Mouse (Mus musculus) ES-CJ7 (cell line): Measurements from ENCODE around the gene Klra5.
"Not testable (repeated sequence)": the region's sequence is repeated elsewhere in the genome, so short reads cannot be mapped to it uniquely, and the experiment has no call there.

Experiments
- DNase-seq: peaks from one replicate; pipeline ENCODE4 v3.0.0; 2011; ENCODE audit warnings: low read depth, low spot score

Klra5 gene

DNA sequence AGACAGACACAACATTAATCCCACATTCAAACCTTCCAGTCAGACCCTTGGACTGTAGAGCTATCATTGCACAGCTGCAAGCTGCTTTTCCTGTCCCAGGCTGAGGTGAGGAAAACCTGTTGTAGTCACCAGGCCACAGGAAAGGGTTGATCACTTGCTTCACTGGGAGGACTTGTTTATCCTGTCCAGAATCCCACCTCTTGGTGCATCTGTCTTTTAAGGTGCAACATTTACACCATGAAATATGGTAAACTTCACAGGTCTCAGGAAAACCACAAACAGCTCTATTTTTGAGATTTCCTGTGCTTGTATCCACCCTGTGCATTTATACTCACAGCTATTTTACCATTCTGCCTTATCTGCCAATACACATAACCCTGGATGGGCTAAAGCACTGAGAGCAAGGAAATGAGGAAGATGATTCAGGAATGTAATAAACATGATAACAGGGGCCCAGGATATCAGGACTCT lies at the start of gene Klra5:
Gene Klra5 (minus strand): TSS at position 175 of the 471 bp plus-strand sequence.
- DNase-seq: not testable (repeated sequence)

DNA sequence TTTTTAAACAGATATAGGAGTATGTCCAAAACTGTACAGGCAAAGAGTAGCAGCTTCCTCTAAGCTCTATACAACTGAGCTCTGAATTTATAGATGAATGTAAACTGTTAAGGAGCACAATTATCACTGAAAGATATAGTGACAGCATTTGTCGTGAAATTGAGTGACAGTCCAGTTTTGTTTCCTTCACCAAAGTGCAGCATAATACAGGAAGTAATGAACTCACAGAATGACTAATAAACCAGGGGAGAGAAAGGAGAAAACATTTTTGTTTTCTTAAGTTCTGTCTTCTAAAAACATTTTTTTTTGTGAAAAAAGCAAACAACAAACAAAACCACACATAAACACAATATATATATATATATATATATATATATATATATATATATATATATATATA lies 454 bp downstream of the Klra5 start:
- DNase-seq: no peak

GRCm38 (mm10) chr6:129882525-129882924 lies 34.9 kb downstream of the Klra5 start:
- no peak for DNase-seq

DNA sequence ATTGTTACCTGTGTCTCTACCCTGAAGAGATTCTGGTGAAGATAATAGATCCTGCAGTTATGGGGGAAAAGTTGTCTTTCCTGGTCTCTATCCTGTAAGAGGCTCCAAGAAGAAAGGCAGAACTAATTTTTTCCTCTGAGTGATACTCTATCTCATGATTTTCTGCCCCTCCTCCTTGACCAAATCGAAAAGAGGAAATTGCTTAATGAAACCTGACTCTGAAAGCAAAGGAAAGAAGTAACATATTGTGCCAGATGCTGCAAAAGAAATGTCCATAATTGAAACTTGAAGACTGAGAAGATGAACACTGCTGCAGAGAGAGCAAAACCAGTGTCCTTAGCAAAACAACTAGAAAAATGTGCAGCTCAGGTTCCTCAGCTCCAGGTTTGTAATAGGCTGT lies 40.9 kb downstream of the Klra5 start, which contains the start of gene Klra17:
Gene Klra17 (minus strand): TSS at position 124 of the 400 bp plus-strand sequence.
- DNase-seq: no peak

DNA sequence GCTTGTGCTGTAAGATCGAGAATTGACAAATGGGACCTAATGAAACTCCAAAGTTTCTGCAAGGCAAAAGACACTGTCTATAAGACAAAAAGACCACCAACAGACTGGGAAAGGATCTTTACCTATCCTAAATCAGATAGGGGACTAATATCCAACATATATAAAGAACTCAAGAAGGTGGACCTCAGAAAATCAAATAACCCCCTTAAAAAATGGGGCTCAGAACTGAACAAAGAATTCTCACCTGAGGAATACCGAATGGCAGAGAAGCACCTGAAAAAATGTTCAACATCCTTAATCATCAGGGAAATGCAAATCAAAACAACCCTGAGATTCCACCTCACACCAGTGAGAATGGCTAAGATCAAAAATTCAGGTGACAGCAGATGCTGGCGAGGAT lies 55.1 kb downstream of the Klra5 start, which contains the start of gene Gm17631:
Gene Gm17631 (plus strand): TSS at position 301 of the 400 bp plus-strand sequence.
- not testable (repeated sequence) for DNase-seq
